Mouse (Mus musculus): ENCODE data around the gene Ptch1.

DNA sequence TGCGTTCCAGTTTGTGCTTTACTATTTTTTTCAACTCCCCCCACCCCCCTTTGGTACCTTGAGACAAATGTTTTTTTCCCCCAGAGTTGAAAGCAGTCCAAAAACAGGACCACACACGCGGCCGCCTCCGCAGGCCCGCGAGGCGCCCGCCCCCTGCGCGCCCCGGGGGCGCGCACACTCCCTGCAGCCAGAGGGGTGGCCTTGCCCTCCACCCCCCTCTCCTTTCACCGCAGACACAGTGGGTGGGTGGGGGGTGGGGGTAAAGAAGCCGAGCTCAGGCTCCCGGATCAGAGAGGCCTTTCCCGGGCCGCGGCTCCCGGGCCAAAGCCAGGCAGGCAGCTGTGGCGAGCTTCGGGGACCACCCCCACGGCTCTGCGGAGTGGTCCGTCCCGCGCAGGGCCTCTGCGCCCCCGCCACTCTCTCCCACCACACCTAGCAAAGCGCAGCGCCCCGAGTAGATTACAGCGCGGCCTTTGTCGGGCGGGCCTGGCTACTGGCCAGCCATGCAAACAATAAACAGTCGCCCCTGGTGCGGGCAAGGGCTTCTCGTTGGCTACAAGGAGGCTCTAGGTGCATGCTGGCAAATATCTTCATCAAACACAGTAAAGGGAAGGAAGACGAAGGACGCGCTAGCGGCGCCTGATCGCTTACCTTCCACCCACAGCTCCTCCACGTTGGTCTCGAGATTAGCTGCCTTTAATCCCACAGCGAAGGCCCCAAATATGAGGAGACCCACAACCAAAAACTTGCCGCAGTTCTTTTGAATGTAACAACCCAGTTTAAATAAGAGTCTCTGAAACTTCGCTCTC lies 10.2 kb downstream of the Ptch1 start:
- TF ChIP-seq CTCF (IDR thresholded peaks at IDR 0.05; ENCODE audit: borderline replicate concordance, insufficient read depth, low read depth, low read length) (no peak), POLR2A (IDR thresholded peaks at IDR 0.05; ENCODE audit: borderline replicate concordance, insufficient read depth, low read length) (peak; percentile 38; the same call in 1 of the 2 replicates)
